Mouse (Mus musculus) megakaryocyte, embryonic 14.5 days (primary cell): ENCODE results near the gene Tarsl2.

Experiments
- FLI1 ChIP-seq: IDR thresholded peaks from 2 replicates; pipeline ENCODE4 v1.6.1; 2012; ENCODE audit warnings: low read length, inconsistent platforms, mixed read lengths
- GATA1 ChIP-seq: IDR thresholded peaks from 3 replicates; pipeline ENCODE4 v1.6.1; 2012; ENCODE audit warnings: mixed read lengths, low read length, inconsistent platforms, borderline replicate concordance

- no peak for TF ChIP-seq GATA1
- TF ChIP-seq FLI1, result no peak
Observed at GRCm38 (mm10) chr7:65692883-65693282, 48.2 kb downstream of the Tarsl2 start.
